Mouse (Mus musculus) forebrain, embryonic 14.5 days (tissue): ENCODE results near the gene Muc1. TPM values are rescaled to one million over a fixed set of nuclear protein-coding genes. Genes with fewer than 3 reads are reported as not detected.

Experiments used
- ATAC-seq: fragments of 200-750 bp; cut with Nextera tagmentation; 2 replicates; pipeline ENCODE4 v1.8.0; 2017; ENCODE audit warnings: mild to moderate bottlenecking, moderate library complexity
- DNase-seq: peaks from one replicate; pipeline ENCODE4 v3.0.0-alpha.2; 2015; ENCODE audit warnings: low spot score
- H3K27ac ChIP-seq: fragments of 300-500 bp; sonication (generic); 2 replicates; pipeline ENCODE4 v1.5.1; 2014; ENCODE audit warnings: low read depth, mild to moderate bottlenecking, control low read depth, low read length, moderate library complexity
- H3K27me3 ChIP-seq: fragments of 300-500 bp; sonication (generic); replicated peaks from 2 replicates; pipeline ENCODE4 v1.6.1; 2014; ENCODE audit warnings: low read length, control low read depth, mixed read lengths; ENCODE audit not compliant: control insufficient read depth, insufficient read depth
- H3K36me3 ChIP-seq: fragments of 300-500 bp; sonication (generic); 2 replicates; pipeline ENCODE4 v1.6.1; 2014; ENCODE audit warnings: low read length, control low read depth; ENCODE audit not compliant: control insufficient read depth, insufficient read depth
- H3K4me1 ChIP-seq: fragments of 300-500 bp; sonication (generic); 2 replicates; pipeline ENCODE4 v1.6.1; 2014; ENCODE audit warnings: antibody characterized with exemption, low read length, control low read depth; ENCODE audit not compliant: control insufficient read depth, insufficient read depth
- H3K4me2 ChIP-seq: fragments of 300-500 bp; sonication (generic); 2 replicates; pipeline ENCODE4 v1.6.1; 2014; ENCODE audit warnings: mild to moderate bottlenecking, control low read depth, low read length
- H3K4me3 ChIP-seq: fragments of 300-500 bp; sonication (generic); 2 replicates; pipeline ENCODE4 v1.5.1; 2014; ENCODE audit warnings: low read depth, low read length, control low read depth
- H3K9ac ChIP-seq: fragments of 300-500 bp; sonication (generic); 2 replicates; pipeline ENCODE4 v1.6.1; 2014; ENCODE audit warnings: mild to moderate bottlenecking, low read length, control low read depth, moderate library complexity
- H3K9me3 ChIP-seq: fragments of 300-500 bp; sonication (generic); replicated peaks from 2 replicates; pipeline ENCODE4 v1.6.1; 2016; ENCODE audit warnings: low read length, control low read depth, mixed read lengths; ENCODE audit not compliant: control insufficient read depth
- WGBS: fragments of 180-500 bp; shearing (Covaris S2); extraction: QIAGEN DNeasy Blood & Tissue Kit; methylation state at CpG from one replicate; pipeline ENCODE4 v1.1.7; 2014; 5-methylcytosine and 5-hydroxymethylcytosine counted together
- polyA plus RNA-seq: library from polyadenylated mRNA; unstranded; fragments of >200 nt; fragmentation: Nextera tagmentation; extraction: Ambion mirVana; gene quantifications from 2 replicates; pipeline ENCODE4 v1.2.1, GENCODE M21; 2014

The Muc1 gene
- polyA plus RNA-seq, 1 experiment from 2014 or later, result 1.9 TPM

- ATAC-seq (no peak; the same call in 1 of the 2 replicates), DNase-seq (no peak)
- Histone ChIP-seq H3K4me3 (peak within 1 kb of the TSS; percentile 62), H3K27me3 (no peaks in the 10 kb centered on the region), H3K4me1 (peaks cover 45% of the 10 kb centered on the region), H3K27ac (peak within 1 kb of the TSS; percentile 94), H3K9me3 (no peaks in the 10 kb centered on the region), H3K36me3 (peaks cover 27% of the 10 kb centered on the region), H3K9ac (peak within 1 kb of the TSS; percentile 85), H3K4me2 (peak within 1 kb of the TSS; percentile 72)
- under 1% methylated on average over 21 of the region's 21 CpGs for WGBS
These were observed 2.0 kb upstream of the Muc1 start, which contains the start of gene Mtx1 for GRCm38 (mm10) chr3:89226900-89227299. Gene Mtx1, minus strand, starts transcription at chr3:89227088.

DNA sequence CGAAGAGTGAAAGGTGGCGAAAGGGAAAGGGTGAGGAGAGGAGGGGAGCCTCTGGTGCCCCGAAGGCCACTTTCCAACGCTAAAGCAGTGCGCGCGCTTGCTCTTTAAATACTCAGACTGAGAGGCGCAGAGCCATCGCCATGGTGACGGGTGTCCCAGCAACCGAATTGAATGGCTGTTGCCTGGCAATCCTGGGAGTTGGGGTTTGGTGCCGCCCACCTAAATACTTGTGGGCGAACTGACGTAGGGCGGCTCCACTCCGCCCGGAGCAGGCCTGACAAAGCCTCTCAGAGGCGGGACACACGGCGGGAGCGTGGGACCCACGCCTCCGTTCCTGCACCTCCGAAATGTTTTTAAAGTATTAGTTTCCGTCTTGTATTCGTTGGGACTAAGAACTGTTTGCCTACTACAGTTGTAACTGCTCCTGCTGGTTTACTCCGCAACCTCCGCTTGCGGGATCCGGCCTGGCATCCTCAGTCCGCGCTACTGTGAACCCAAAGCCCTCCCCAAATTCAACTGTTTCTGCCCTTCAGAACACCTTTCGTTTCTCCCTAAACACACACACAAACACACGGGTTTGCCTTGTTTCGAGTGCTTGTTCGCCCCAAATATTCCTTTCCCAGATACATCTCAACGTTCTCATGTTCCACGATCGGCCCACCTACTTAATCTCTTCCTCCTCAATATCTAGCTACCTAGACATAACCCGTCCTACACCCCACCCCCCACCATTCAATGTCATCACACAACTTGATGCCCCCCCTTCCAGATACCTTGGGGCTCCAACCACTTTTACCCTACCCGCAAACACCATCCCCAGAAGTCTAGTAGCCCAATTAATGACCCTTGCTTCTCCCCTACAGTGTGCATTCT, 1.3 kb upstream of the Muc1 start:
- Histone ChIP-seq H3K4me2 (peak overlapping the region; percentile 72), H3K36me3 (peaks cover 21% of the 10 kb centered on the region), H3K9ac (peak overlapping the region; percentile 85), H3K4me1 (peaks cover 45% of the 10 kb centered on the region), H3K9me3 (no peaks in the 10 kb centered on the region), H3K4me3 (peak overlapping the region; percentile 62), H3K27me3 (no peaks in the 10 kb centered on the region), H3K27ac (peak overlapping the region; percentile 94)
- WGBS, result under 1% methylated on average over 41 of the region's 41 CpGs
- DNase-seq (peak; percentile 99), ATAC-seq (peak; percentile 85)

DNA sequence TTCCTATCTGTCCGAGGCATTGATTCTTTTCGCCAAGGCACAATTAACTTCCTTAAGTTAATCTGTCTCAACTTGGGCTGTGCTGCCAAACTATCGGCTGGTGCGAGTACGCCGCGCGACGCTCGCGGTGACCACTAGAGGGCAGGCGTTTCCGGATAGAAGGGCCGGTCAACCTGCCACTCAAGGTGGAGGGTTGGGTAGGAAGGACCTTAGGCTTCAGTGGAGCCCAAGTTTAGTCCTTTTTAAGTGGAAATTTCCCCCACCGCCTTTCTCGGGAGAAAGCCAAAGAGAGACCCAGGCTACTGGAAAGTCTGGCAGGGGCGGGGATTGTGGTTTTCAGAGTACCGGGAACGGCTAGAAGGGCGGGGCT, 692 bp upstream of the Muc1 start:
- Histone ChIP-seq H3K4me3 (peak overlapping the region; percentile 62), H3K36me3 (peaks cover 20% of the 10 kb centered on the region), H3K4me1 (peaks cover 43% of the 10 kb centered on the region), H3K9ac (peak overlapping the region; percentile 85; the same call in 1 of the 2 replicates), H3K27me3 (no peaks in the 10 kb centered on the region), H3K9me3 (no peaks in the 10 kb centered on the region), H3K4me2 (peak overlapping the region; percentile 72), H3K27ac (peak overlapping the region; percentile 94)
- DNase-seq (peak; percentile 90), ATAC-seq (peak; percentile 37)
- under 1% methylated on average over 20 of the region's 20 CpGs for WGBS

DNA sequence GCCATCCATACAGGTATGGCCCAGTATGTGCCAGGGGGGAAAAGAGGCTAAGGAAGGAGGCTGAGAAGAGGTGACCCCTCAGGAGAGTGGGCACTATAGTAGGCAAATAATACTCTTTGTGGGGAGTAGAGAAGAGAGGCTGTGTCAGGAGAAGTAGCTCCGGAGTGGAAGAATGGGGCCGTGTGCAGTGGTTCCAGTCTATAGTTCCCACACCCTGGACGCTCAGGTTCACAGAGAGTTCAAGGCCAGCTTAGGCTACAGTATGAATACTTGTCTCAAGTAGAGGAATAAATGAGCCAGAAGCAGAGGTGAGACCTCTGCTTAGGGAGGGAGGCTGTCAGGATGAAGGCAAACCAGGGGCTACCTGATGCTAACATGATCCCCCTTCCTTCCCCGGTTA, 419 bp downstream of the Muc1 start:
- no peak overlapping the region for H3K9ac ChIP-seq
- no peaks in the 10 kb centered on the region for H3K27me3 ChIP-seq
- DNase-seq (no peak), ATAC-seq (no peak)
- no peak overlapping the region; the same call in 1 of the 2 replicates for H3K4me2 ChIP-seq
- no peak overlapping the region for H3K27ac ChIP-seq
- H3K4me1 ChIP-seq, result peaks cover 33% of the 10 kb centered on the region
- 54% methylated on average over 4 of the region's 4 CpGs for WGBS
- peaks cover 20% of the 10 kb centered on the region for H3K36me3 ChIP-seq
- H3K4me3 ChIP-seq, result no peak overlapping the region
- no peaks in the 10 kb centered on the region for H3K9me3 ChIP-seq

GRCm38 (mm10) chr3:89230561-89230960, 1.7 kb downstream of the Muc1 start:
- no peak for ATAC-seq
- H3K27ac ChIP-seq, result no peak overlapping the region
- H3K4me3 ChIP-seq, result no peak overlapping the region
- DNase-seq, result no peak
- H3K9ac ChIP-seq, result no peak overlapping the region
- H3K27me3 ChIP-seq, result no peaks in the 10 kb centered on the region
- WGBS, result 88% methylated on average over 2 of the region's 2 CpGs
- H3K36me3 ChIP-seq, result peaks cover 32% of the 10 kb centered on the region
- no peak overlapping the region for H3K4me2 ChIP-seq
- no peaks in the 10 kb centered on the region for H3K9me3 ChIP-seq
- H3K4me1 ChIP-seq, result peaks cover 21% of the 10 kb centered on the region

DNA sequence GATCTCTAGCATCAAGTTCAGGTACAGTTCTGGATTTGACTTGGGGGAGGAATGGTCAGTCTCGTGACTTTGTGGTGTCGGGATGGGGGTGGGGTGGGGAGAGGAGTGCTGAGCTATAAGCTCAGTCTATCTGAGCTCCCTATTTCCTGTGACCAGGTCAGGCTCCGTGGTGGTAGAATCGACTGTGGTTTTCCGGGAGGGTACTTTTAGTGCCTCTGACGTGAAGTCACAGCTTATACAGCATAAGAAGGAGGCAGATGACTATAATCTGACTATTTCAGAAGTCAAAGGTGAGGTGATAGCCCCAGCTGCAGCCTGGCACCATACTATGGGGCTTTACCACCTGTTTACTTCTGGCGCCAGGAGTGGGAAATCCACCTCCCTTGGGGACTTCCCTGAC, 2.5 kb downstream of the Muc1 start:
- no peaks in the 10 kb centered on the region for H3K27me3 ChIP-seq
- DNase-seq, result no peak
- H3K4me2 ChIP-seq, result no peak overlapping the region
- WGBS, result 83% methylated on average over 7 of the region's 7 CpGs
- H3K9me3 ChIP-seq, result no peaks in the 10 kb centered on the region
- H3K27ac ChIP-seq, result no peak overlapping the region
- no peak for ATAC-seq
- no peak overlapping the region for H3K9ac ChIP-seq
- H3K4me3 ChIP-seq, result no peak overlapping the region
- H3K36me3 ChIP-seq, result peaks cover 40% of the 10 kb centered on the region
- H3K4me1 ChIP-seq, result peaks cover 13% of the 10 kb centered on the region

DNA sequence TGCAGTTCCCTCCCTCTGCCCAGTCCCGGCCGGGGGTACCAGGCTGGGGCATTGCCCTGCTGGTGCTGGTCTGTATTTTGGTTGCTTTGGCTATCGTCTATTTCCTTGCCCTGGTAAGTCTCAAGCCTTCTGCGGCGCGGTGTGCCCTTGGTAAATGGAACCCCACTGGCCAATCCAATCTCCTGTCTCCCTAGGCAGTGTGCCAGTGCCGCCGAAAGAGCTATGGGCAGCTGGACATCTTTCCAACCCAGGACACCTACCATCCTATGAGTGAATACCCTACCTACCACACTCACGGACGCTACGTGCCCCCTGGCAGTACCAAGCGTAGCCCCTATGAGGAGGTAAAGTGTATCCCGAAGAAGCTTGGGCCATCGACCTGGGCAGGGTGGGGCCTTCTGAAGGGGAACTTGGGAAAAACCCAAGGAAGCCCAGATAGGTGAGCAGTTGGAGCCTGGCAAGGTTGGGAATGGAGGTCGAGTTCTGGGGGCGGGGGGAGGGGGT, 3.0 kb downstream of the Muc1 start:
- no peak overlapping the region for H3K27ac ChIP-seq
- H3K9ac ChIP-seq, result no peak overlapping the region
- 79% methylated on average over 16 of the region's 16 CpGs for WGBS
- no peak for ATAC-seq
- H3K4me2 ChIP-seq, result no peak overlapping the region
- no peak overlapping the region for H3K4me3 ChIP-seq
- peaks cover 42% of the 10 kb centered on the region for H3K36me3 ChIP-seq
- peaks cover 8% of the 10 kb centered on the region; the same call in 1 of the 2 replicates for H3K4me1 ChIP-seq
- H3K9me3 ChIP-seq, result no peaks in the 10 kb centered on the region
- DNase-seq, result no peak
- H3K27me3 ChIP-seq, result no peaks in the 10 kb centered on the region

- Histone ChIP-seq H3K4me3 (no peak overlapping the region), H3K36me3 (peaks cover 50% of the 10 kb centered on the region), H3K4me2 (no peak overlapping the region), H3K9ac (no peak overlapping the region), H3K27ac (no peak overlapping the region), H3K27me3 (no peaks in the 10 kb centered on the region), H3K4me1 (0 out of 2 replicates have a peak, but pooled peaks cover 8% of the 10 kb centered on the region), H3K9me3 (no peaks in the 10 kb centered on the region)
- 83% methylated on average over 6 of the region's 6 CpGs for WGBS
- no peak for DNase-seq
- no peak for ATAC-seq
These were observed 3.8 kb downstream of the Muc1 start for GRCm38 (mm10) chr3:89232614-89233013.
